Mouse (Mus musculus) lung, postnatal 0 days (tissue): ENCODE data around the gene Add1.
A peak's percentile ranks its signal among the peaks of the same experiment; 100 is the strongest.

Source experiments
- CTCF ChIP-seq: IDR thresholded peaks from 2 replicates; pipeline ENCODE4 v1.5.1; 2016; ENCODE audit warnings: antibody characterized with exemption, mild to moderate bottlenecking
- EP300 ChIP-seq: IDR thresholded peaks from 2 replicates; pipeline ENCODE4 v1.6.1; 2016; ENCODE audit warnings: antibody characterized with exemption, mild to moderate bottlenecking, control low read depth

GRCm38 (mm10) chr5:34636481-34637287 is 63.2 kb downstream of the Add1 start, which contains the start of gene Mfsd10:
- TF ChIP-seq CTCF: peak; percentile 71
- no peak for TF ChIP-seq EP300
